In genomic region chr7:39847914-39848782, GRCm38 (mm10) we compare ENCODE assay signal across 8 mouse cellular contexts.
DNase-seq lines count a peak whose midpoint lies in the region; ATAC-seq lines count a peak whose summit lies in the region.

No protein-coding gene starts in this region.

- H3K4me1 ChIP-seq in intestine, embryonic 14.5 days (replicated peaks; ENCODE audit: control insufficient read depth, insufficient read depth, low read length), result no peaks in the 10 kb centered on the region
- no peaks in the 10 kb centered on the region for H3K4me1 ChIP-seq in intestine, embryonic 16.5 days (ENCODE audit: control insufficient read depth, insufficient read depth, low read length)
- no peaks in the 10 kb centered on the region for H3K4me1 ChIP-seq in kidney, embryonic 14.5 days (ENCODE audit: control insufficient read depth, insufficient read depth, low read length)

- ATAC-seq in intestine, embryonic 14.5 days (replicated peaks; ENCODE audit: low FRiP score, low TSS enrichment, low read depth), result no peak
- ATAC-seq in intestine, embryonic 16.5 days, result no peak
- ATAC-seq in kidney, embryonic 14.5 days (ENCODE audit: low FRiP score, low TSS enrichment), result peak; percentile 83

- no peak overlapping the region for H3K4me3 ChIP-seq in intestine, embryonic 14.5 days (ENCODE audit: low read depth, low read length)
- H3K4me3 ChIP-seq in intestine, embryonic 16.5 days (ENCODE audit: low read length), result no peak overlapping the region
- no peak overlapping the region for H3K4me3 ChIP-seq in kidney, embryonic 14.5 days (ENCODE audit: low read length)

- H3K27me3 ChIP-seq in intestine, embryonic 14.5 days (replicated peaks; ENCODE audit: control insufficient read depth, insufficient read depth, low read length), result no peaks in the 10 kb centered on the region
- H3K27me3 ChIP-seq in intestine, embryonic 16.5 days (replicated peaks; ENCODE audit: control insufficient read depth, insufficient read depth, low read length), result no peaks in the 10 kb centered on the region
- no peaks in the 10 kb centered on the region for H3K27me3 ChIP-seq in kidney, embryonic 14.5 days (ENCODE audit: control insufficient read depth, insufficient read depth, low read length)

- H3K36me3 ChIP-seq in intestine, embryonic 14.5 days (ENCODE audit: control insufficient read depth, insufficient read depth, low read length), result no peaks in the 10 kb centered on the region
- H3K36me3 ChIP-seq in intestine, embryonic 16.5 days (ENCODE audit: control insufficient read depth, insufficient read depth, low read length), result no peaks in the 10 kb centered on the region
- H3K36me3 ChIP-seq in kidney, embryonic 14.5 days (ENCODE audit: control insufficient read depth, insufficient read depth, low read length), result no peaks in the 10 kb centered on the region

- no peaks in the 10 kb centered on the region for H3K9me3 ChIP-seq in intestine, embryonic 14.5 days (ENCODE audit: control insufficient read depth, low read length)
- no peaks in the 10 kb centered on the region for H3K9me3 ChIP-seq in intestine, embryonic 16.5 days (ENCODE audit: control insufficient read depth, low read length)
- H3K9me3 ChIP-seq in kidney, embryonic 14.5 days (ENCODE audit: control insufficient read depth, low read length), result no peaks in the 10 kb centered on the region

- intact Hi-C loops in left cerebral cortex, postnatal 4 days (cut with DNase I), result loop anchor here (2.0 to 10.0 kb wide), 4 partner anchors 133 to 1647 kb away; partner anchors contain the start of genes AW146154 and Gm20449

- no peak overlapping the region for H3K27ac ChIP-seq in intestine, embryonic 14.5 days (ENCODE audit: low read depth)
- H3K27ac ChIP-seq in intestine, embryonic 16.5 days (ENCODE audit: low read length), result no peak overlapping the region
- H3K27ac ChIP-seq in kidney, embryonic 14.5 days (ENCODE audit: low read depth, low read length), result no peak overlapping the region

- peak; percentile 54 for DNase-seq in intestine, embryonic 14.5 days (ENCODE audit: low spot score)
- DNase-seq in cerebellum, postnatal 10 days, result peak; percentile 72 to 81
- peak; percentile 43 to 60 for DNase-seq in frontal cortex, postnatal 25 days (ENCODE audit: low spot score in 2 of 2)
- peak; percentile 26 for DNase-seq in left cerebral cortex, postnatal 4 days
- peak; percentile 50 for DNase-seq in ovary, postnatal 14 days (ENCODE audit: low spot score)
- no peak for DNase-seq in spleen, postnatal 36 days (ENCODE audit: low spot score in 2 of 2)

- H3K4me2 ChIP-seq in intestine, embryonic 14.5 days (ENCODE audit: low read length), result no peak overlapping the region
- no peak overlapping the region for H3K4me2 ChIP-seq in intestine, embryonic 16.5 days (ENCODE audit: low read depth, low read length)
- H3K4me2 ChIP-seq in kidney, embryonic 14.5 days (replicated peaks; ENCODE audit: low read depth, low read length), result no peak overlapping the region

- WGBS in intestine, embryonic 14.5 days, result 47% methylated on average over 7 of the region's 7 CpGs
- 50% methylated on average over 7 of the region's 7 CpGs for WGBS in intestine, embryonic 16.5 days
- WGBS in kidney, embryonic 14.5 days, result 38% methylated on average over 7 of the region's 7 CpGs

- H3K9ac ChIP-seq in intestine, embryonic 14.5 days (ENCODE audit: low read length), result no peak overlapping the region
- no peak overlapping the region for H3K9ac ChIP-seq in intestine, embryonic 16.5 days (ENCODE audit: low read depth, low read length)
- no peak overlapping the region for H3K9ac ChIP-seq in kidney, embryonic 14.5 days (ENCODE audit: low read depth, low read length)

Comparison
In these comparisons a context has a peak if more than half of its experiments do, and no peak if none do; other contexts are left out.
1. DNase-seq: peak in intestine, embryonic 14.5 days (single experiment), cerebellum, postnatal 10 days (2 of 2), frontal cortex, postnatal 25 days (2 of 2), left cerebral cortex, postnatal 4 days (single experiment) and ovary, postnatal 14 days (single experiment); none in spleen, postnatal 36 days (0 of 2).